Mouse (Mus musculus) midbrain, embryonic 14.5 days (tissue): ENCODE data around the gene Itsn1. TPM values are rescaled to one million over a fixed set of nuclear protein-coding genes. Genes with fewer than 3 reads are reported as not detected.

Experiments used
- ATAC-seq: fragments of 200-750 bp; cut with Nextera tagmentation; 2 replicates; pipeline ENCODE4 v1.8.0; 2017; ENCODE audit warnings: moderate number of reproducible peaks, moderate library complexity; ENCODE audit not compliant: low FRiP score, low TSS enrichment
- DNase-seq: peaks from one replicate; pipeline ENCODE4 v3.0.0-alpha.2; 2015
- H3K27ac ChIP-seq: fragments of 300-500 bp; sonication (generic); replicated peaks from 2 replicates; pipeline ENCODE4 v1.5.1; 2014; ENCODE audit warnings: mild to moderate bottlenecking, low read depth, low read length, moderate library complexity
- H3K27me3 ChIP-seq: fragments of 300-500 bp; sonication (generic); 2 replicates; pipeline ENCODE4 v1.6.1; 2014; ENCODE audit warnings: low read length, control low read depth, mixed read lengths; ENCODE audit not compliant: control insufficient read depth, insufficient read depth
- H3K36me3 ChIP-seq: fragments of 300-500 bp; sonication (generic); 2 replicates; pipeline ENCODE4 v1.6.1; 2014; ENCODE audit warnings: low read length, control low read depth; ENCODE audit not compliant: control insufficient read depth, insufficient read depth
- H3K4me1 ChIP-seq: fragments of 300-500 bp; sonication (generic); 2 replicates; pipeline ENCODE4 v1.6.1; 2014; ENCODE audit warnings: mild to moderate bottlenecking, antibody characterized with exemption, low read length, control low read depth; ENCODE audit not compliant: control insufficient read depth, insufficient read depth
- H3K4me2 ChIP-seq: fragments of 300-500 bp; sonication (generic); 2 replicates; pipeline ENCODE4 v1.6.1; 2014; ENCODE audit warnings: mild to moderate bottlenecking, low read length, moderate library complexity
- H3K4me3 ChIP-seq: fragments of 300-500 bp; sonication (generic); replicated peaks from 2 replicates; pipeline ENCODE4 v1.5.1; 2014; ENCODE audit warnings: low read depth, low read length
- H3K9ac ChIP-seq: fragments of 300-500 bp; sonication (generic); replicated peaks from 2 replicates; pipeline ENCODE4 v1.6.1; 2014; ENCODE audit warnings: mild to moderate bottlenecking, low read length, moderate library complexity
- H3K9me3 ChIP-seq: fragments of 300-500 bp; sonication (generic); 2 replicates; pipeline ENCODE4 v1.6.1; 2016; ENCODE audit warnings: low read length, control low read depth, mixed read lengths; ENCODE audit not compliant: control insufficient read depth
- WGBS: fragments of 180-500 bp; shearing (Covaris S2); extraction: QIAGEN DNeasy Blood & Tissue Kit; methylation state at CpG from one replicate; pipeline ENCODE4 v1.1.7; 2014; 5-methylcytosine and 5-hydroxymethylcytosine counted together
- polyA plus RNA-seq: library from polyadenylated mRNA; unstranded; fragments of >200 nt; fragmentation: Nextera tagmentation; extraction: Ambion mirVana; gene quantifications from 2 replicates; pipeline ENCODE4 v1.2.1, GENCODE M21; 2014

Itsn1 gene
- 57.8 and 67.5 TPM in 2 replicates for polyA plus RNA-seq

- DNase-seq = peak; percentile 99
- H3K27me3 ChIP-seq = no peaks in the 10 kb centered on the region
- H3K4me2 ChIP-seq = peak within 1 kb of the TSS; percentile 72
- H3K9me3 ChIP-seq = no peaks in the 10 kb centered on the region
- H3K4me1 ChIP-seq = peaks cover 38% of the 10 kb centered on the region
- ATAC-seq = peak; percentile 93
- H3K9ac ChIP-seq = peak within 1 kb of the TSS; percentile 93
- WGBS = under 1% methylated on average over 29 of the region's 33 CpGs
- H3K36me3 ChIP-seq = peaks cover 7% of the 10 kb centered on the region; the same call in 1 of the 2 replicates
- H3K27ac ChIP-seq = peak within 1 kb of the TSS; percentile 92
- peak within 1 kb of the TSS; percentile 92 for H3K4me3 ChIP-seq
Observed at GRCm38 (mm10) chr16:91729066-91729482, at the start of gene Itsn1. Gene Itsn1 (plus strand): TSS chr16:91729281.

- no peak overlapping the region for H3K4me2 ChIP-seq
- H3K4me1 ChIP-seq = no peaks in the 10 kb centered on the region
- H3K9ac ChIP-seq = no peak overlapping the region
- no peak overlapping the region for H3K27ac ChIP-seq
- no peaks in the 10 kb centered on the region for H3K9me3 ChIP-seq
- WGBS = 78% methylated on average over 5 of the region's 5 CpGs
- H3K36me3 ChIP-seq = peaks cover 93% of the 10 kb centered on the region
- ATAC-seq (no peak), DNase-seq (no peak)
- no peak overlapping the region for H3K4me3 ChIP-seq
- no peaks in the 10 kb centered on the region for H3K27me3 ChIP-seq
Observed at GRCm38 (mm10) chr16:91680656-91681055, 48.4 kb upstream of the Itsn1 start.

GRCm38 (mm10) chr16:91685526-91685925, 43.6 kb upstream of the Itsn1 start:
- H3K9me3 ChIP-seq = no peaks in the 10 kb centered on the region
- H3K4me3 ChIP-seq = no peak overlapping the region
- H3K27ac ChIP-seq = no peak overlapping the region
- H3K4me1 ChIP-seq = 0 out of 2 replicates have a peak, but pooled peaks cover 12% of the 10 kb centered on the region
- no peaks in the 10 kb centered on the region for H3K27me3 ChIP-seq
- 89% methylated on average over 5 of the region's 5 CpGs for WGBS
- ATAC-seq (no peak), DNase-seq (no peak)
- no peak overlapping the region for H3K9ac ChIP-seq
- peaks cover 55% of the 10 kb centered on the region for H3K36me3 ChIP-seq
- no peak overlapping the region for H3K4me2 ChIP-seq

- Histone ChIP-seq H3K4me2 (no peak overlapping the region), H3K27me3 (no peaks in the 10 kb centered on the region), H3K36me3 (peaks cover 53% of the 10 kb centered on the region), H3K9me3 (no peaks in the 10 kb centered on the region), H3K4me3 (no peak overlapping the region), H3K9ac (no peak overlapping the region), H3K4me1 (0 out of 2 replicates have a peak, but pooled peaks cover 12% of the 10 kb centered on the region), H3K27ac (no peak overlapping the region)
- WGBS = 87% methylated on average over 5 of the region's 5 CpGs
- ATAC-seq = no peak
- no peak for DNase-seq
Observed at GRCm38 (mm10) chr16:91686369-91686768, 42.7 kb upstream of the Itsn1 start.

GRCm38 (mm10) chr16:91688023-91688618, 41.0 kb upstream of the Itsn1 start:
- peaks cover 38% of the 10 kb centered on the region for H3K36me3 ChIP-seq
- peak overlapping the region; percentile 80 for H3K4me2 ChIP-seq
- WGBS = 1% methylated on average over 51 of the region's 51 CpGs
- peak overlapping the region; percentile 90 for H3K27ac ChIP-seq
- peak overlapping the region; percentile 91 for H3K4me3 ChIP-seq
- H3K9ac ChIP-seq = peak overlapping the region; percentile 81
- DNase-seq = no peak
- no peaks in the 10 kb centered on the region for H3K27me3 ChIP-seq
- H3K4me1 ChIP-seq = 0 out of 2 replicates have a peak, but pooled peaks cover 12% of the 10 kb centered on the region
- peak; percentile 70 for ATAC-seq
- no peaks in the 10 kb centered on the region for H3K9me3 ChIP-seq

GRCm38 (mm10) chr16:91688619-91689334, 40.3 kb upstream of the Itsn1 start, which contains the start of gene Donson:
Gene Donson (minus strand): TSS chr16:91688770.
- Histone ChIP-seq H3K27me3 (no peaks in the 10 kb centered on the region), H3K27ac (peak within 1 kb of the TSS; percentile 90), H3K36me3 (peaks cover 35% of the 10 kb centered on the region), H3K4me1 (0 out of 2 replicates have a peak, but pooled peaks cover 12% of the 10 kb centered on the region), H3K4me2 (peak within 1 kb of the TSS; percentile 80), H3K9ac (peak within 1 kb of the TSS; percentile 81), H3K9me3 (no peaks in the 10 kb centered on the region), H3K4me3 (peak within 1 kb of the TSS; percentile 91)
- ATAC-seq (peak; percentile 99), DNase-seq (peak; percentile 98)
- under 1% methylated on average over 70 of the region's 71 CpGs for WGBS

- no peak for ATAC-seq
- Histone ChIP-seq H3K4me3 (0 out of 2 replicates have a peak overlapping the region, but pooled peaks have one; percentile 91), H3K36me3 (peaks cover 28% of the 10 kb centered on the region), H3K9me3 (no peaks in the 10 kb centered on the region), H3K27me3 (no peaks in the 10 kb centered on the region), H3K4me2 (peak overlapping the region; percentile 80), H3K27ac (no peak overlapping the region), H3K9ac (0 out of 2 replicates have a peak overlapping the region, but pooled peaks have one; percentile 36), H3K4me1 (0 out of 2 replicates have a peak, but pooled peaks cover 12% of the 10 kb centered on the region)
- 41% methylated on average over 7 of the region's 7 CpGs for WGBS
- no peak for DNase-seq
Observed at GRCm38 (mm10) chr16:91689791-91690190, 39.3 kb upstream of the Itsn1 start.

GRCm38 (mm10) chr16:91694455-91695084, 34.5 kb upstream of the Itsn1 start:
- H3K9ac ChIP-seq = no peak overlapping the region
- ATAC-seq (peak; percentile 84), DNase-seq (peak; percentile 89)
- H3K4me3 ChIP-seq = no peak overlapping the region
- no peaks in the 10 kb centered on the region for H3K9me3 ChIP-seq
- 31% methylated on average over 14 of the region's 14 CpGs for WGBS
- no peak overlapping the region for H3K27ac ChIP-seq
- H3K36me3 ChIP-seq = peaks cover 48% of the 10 kb centered on the region
- H3K27me3 ChIP-seq = no peaks in the 10 kb centered on the region
- H3K4me2 ChIP-seq = no peak overlapping the region
- 0 out of 2 replicates have a peak, but pooled peaks cover 4% of the 10 kb centered on the region for H3K4me1 ChIP-seq
